Mouse (Mus musculus): ENCODE measurements at regions not wholly inside any gene's neighbourhood (a gene's known extent, or its start where the extent isn't known, plus 50 kb on each side); places are given as distances from the start of the nearest gene placed in this dataset.

GRCm38 (mm10) chrX:156736951-156737553 is 678.1 kb downstream of the Phex start:
- no peak for DNase-seq (ENCODE audit: low read depth, low spot score)

GRCm38 (mm10) chrX:156692236-156692635 is 722.9 kb downstream of the Phex start:
- no peak for DNase-seq (ENCODE audit: low read depth, low spot score)

DNA sequence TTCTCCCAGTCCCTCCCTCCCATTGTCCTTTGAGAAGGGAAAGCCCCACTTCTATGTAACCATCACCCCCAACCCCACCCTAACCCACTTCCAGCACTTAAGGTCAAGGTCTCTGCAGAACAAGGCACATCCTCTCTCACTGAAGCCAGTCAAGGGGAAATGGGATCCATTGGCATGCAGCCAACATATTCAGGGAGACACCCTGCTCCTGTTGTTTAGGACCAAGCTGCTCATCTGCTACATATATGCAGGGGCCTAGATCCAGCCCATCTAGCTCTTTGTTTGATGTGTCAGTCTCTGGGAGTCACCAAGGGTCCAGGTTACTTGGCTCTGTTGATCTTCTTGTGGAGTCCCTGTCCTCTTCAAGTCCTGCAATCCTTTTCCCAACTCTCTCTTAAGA is 737.2 kb downstream of the Phex start:
- DNase-seq (ENCODE audit: low read depth, low spot score), result peak; percentile 42

GRCm38 (mm10) chrX:156673661-156674060 is 741.5 kb downstream of the Phex start:
- DNase-seq (ENCODE audit: low read depth, low spot score), result no peak

DNA sequence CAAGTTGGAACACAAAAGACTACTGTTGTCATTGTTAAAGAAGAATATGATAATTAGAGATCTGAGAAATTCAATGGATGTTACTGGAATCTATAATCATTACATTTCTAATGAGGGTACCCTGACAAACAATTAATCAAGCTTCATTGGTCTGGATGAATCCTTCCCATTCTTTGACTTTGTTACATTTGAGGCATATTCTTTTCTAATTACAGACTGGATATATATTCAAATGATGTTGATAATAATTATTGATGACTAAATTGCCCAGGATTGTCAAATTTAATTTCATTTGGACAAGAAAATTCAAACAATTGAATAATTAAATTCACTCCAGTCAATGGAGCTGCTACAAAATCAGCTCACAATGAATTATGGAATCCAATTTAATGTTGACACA is 745.6 kb downstream of the Phex start:
- no peak for DNase-seq (ENCODE audit: low read depth, low spot score)
